Mouse (Mus musculus) kidney, adult 2 months (tissue): ENCODE measurements around the gene Kctd12b. TPM values are rescaled to one million over a fixed set of nuclear protein-coding genes. Genes with fewer than 3 reads are reported as not detected.

Experiments used
- DNase-seq: peaks from one replicate; pipeline ENCODE4 v3.0.0; 2021
- H3K27ac ChIP-seq: fragments of 200-500 bp; 2 replicates; pipeline ENCODE4 v1.5.1; 2012; ENCODE audit warnings: low read depth, low read length, control low read depth, inconsistent platforms; ENCODE audit not compliant: insufficient read depth
- H3K27me3 ChIP-seq: fragments of 200-500 bp; replicated peaks from 2 replicates; pipeline ENCODE4 v1.6.1; 2012; ENCODE audit warnings: mild to moderate bottlenecking, moderate library complexity, low read length, inconsistent platforms; ENCODE audit not compliant: control insufficient read depth, insufficient read depth
- H3K36me3 ChIP-seq: fragments of 200-500 bp; 2 replicates; pipeline ENCODE4 v1.6.1; 2012; ENCODE audit warnings: mild to moderate bottlenecking, moderate library complexity, low read length, inconsistent platforms; ENCODE audit not compliant: control insufficient read depth, insufficient read depth
- H3K4me1 ChIP-seq: fragments of 200-500 bp; 2 replicates; pipeline ENCODE4 v1.6.1; 2011; ENCODE audit warnings: low read length; ENCODE audit not compliant: control insufficient read depth, insufficient read depth
- H3K4me3 ChIP-seq: fragments of 200-500 bp; 2 replicates; pipeline ENCODE4 v1.5.1; 2011; ENCODE audit warnings: mild to moderate bottlenecking, low read depth, low read length, control low read depth; ENCODE audit not compliant: insufficient read depth
- CTCF ChIP-seq: fragments of 200-500 bp; conservative IDR thresholded peaks from 2 replicates; pipeline ENCODE4 v1.5.1; 2011; ENCODE audit warnings: low read depth, mild to moderate bottlenecking, control low read depth, low read length, moderate library complexity, mixed read lengths; ENCODE audit not compliant: insufficient read depth, insufficient read length
- POLR2A ChIP-seq: fragments of 200-500 bp; IDR thresholded peaks from one replicate; pipeline ENCODE4 v1.6.1; 2011; ENCODE audit warnings: low read depth, low read length, control low read depth
- WGBS: fragments of 180-500 bp; shearing (Covaris S2); methylation state at CpG from one replicate; pipeline ENCODE4 v1.1.7; 2018; 5-methylcytosine and 5-hydroxymethylcytosine counted together
- polyA plus RNA-seq: library from polyadenylated mRNA; depleted of rRNA; stranded (reverse); fragments of >200 nt; gene quantifications from 2 replicates; pipeline ENCODE4 v1.2.3, GENCODE M21; 2012; rRNA removed

Kctd12b gene
- 3.4 and 5.0 TPM in 2 replicates for polyA plus RNA-seq

GRCm38 (mm10) chrX:153695782-153696395 lies at the start of gene Kctd12b:
Kctd12b (minus strand) TSS chrX:153696391.
- TF ChIP-seq POLR2A = no peak
- Histone ChIP-seq H3K4me3 (peak within 1 kb of the TSS; percentile 78), H3K4me1 (no peaks in the 10 kb centered on the region; the same call in 1 of the 2 replicates), H3K27me3 (no peaks in the 10 kb centered on the region), H3K27ac (peak within 1 kb of the TSS; percentile 89), H3K36me3 (no peaks in the 10 kb centered on the region)
- WGBS = 1% methylated on average over 11 of the region's 11 CpGs
- peak; percentile 48 for DNase-seq

GRCm38 (mm10) chrX:153742493-153742892 lies 46.3 kb upstream of the Kctd12b start:
- H3K4me3 ChIP-seq = no peak overlapping the region
- no peak for TF ChIP-seq POLR2A
- no peak for TF ChIP-seq CTCF
- 94% methylated on average over 3 of the region's 3 CpGs for WGBS
- H3K36me3 ChIP-seq = no peaks in the 10 kb centered on the region
- no peak for DNase-seq
- no peaks in the 10 kb centered on the region for H3K27me3 ChIP-seq
- H3K27ac ChIP-seq = no peak overlapping the region
- no peaks in the 10 kb centered on the region for H3K4me1 ChIP-seq

- Histone ChIP-seq H3K4me1 (no peaks in the 10 kb centered on the region), H3K4me3 (no peak overlapping the region), H3K27me3 (no peaks in the 10 kb centered on the region), H3K27ac (no peak overlapping the region), H3K36me3 (no peaks in the 10 kb centered on the region)
- DNase-seq = peak; percentile 42
- 57% methylated on average over 4 of the region's 4 CpGs for WGBS
- no peak for TF ChIP-seq CTCF
- TF ChIP-seq POLR2A = no peak
Observed at GRCm38 (mm10) chrX:153735697-153736096, 39.5 kb upstream of the Kctd12b start.

GRCm38 (mm10) chrX:153724400-153724799 lies 28.2 kb upstream of the Kctd12b start:
- no peak for TF ChIP-seq POLR2A
- TF ChIP-seq CTCF = no peak
- Histone ChIP-seq H3K4me1 (no peaks in the 10 kb centered on the region), H3K36me3 (no peaks in the 10 kb centered on the region), H3K4me3 (peak overlapping the region; percentile 42; the same call in 1 of the 2 replicates), H3K27ac (no peak overlapping the region), H3K27me3 (no peaks in the 10 kb centered on the region)
- DNase-seq = no peak
- 23% methylated on average over 3 of the region's 3 CpGs for WGBS

- Histone ChIP-seq H3K4me1 (no peaks in the 10 kb centered on the region), H3K4me3 (peak within 1 kb of the TSS; percentile 99), H3K36me3 (no peaks in the 10 kb centered on the region), H3K27me3 (no peaks in the 10 kb centered on the region), H3K27ac (peak within 1 kb of the TSS; percentile 43)
- WGBS = under 1% methylated on average over 32 of the region's 32 CpGs
- peak; percentile 66 for DNase-seq
- TF ChIP-seq CTCF (no peak), POLR2A (no peak)
Observed at GRCm38 (mm10) chrX:153723110-153723916, 27.1 kb upstream of the Kctd12b start, which contains the start of gene Nbdy. Nbdy (plus strand) TSS chrX:153723590.

GRCm38 (mm10) chrX:153719602-153720001 lies 23.4 kb upstream of the Kctd12b start:
- DNase-seq = peak; percentile 29
- Histone ChIP-seq H3K36me3 (no peaks in the 10 kb centered on the region), H3K27me3 (no peaks in the 10 kb centered on the region), H3K27ac (no peak overlapping the region), H3K4me3 (no peak overlapping the region), H3K4me1 (no peaks in the 10 kb centered on the region)
- TF ChIP-seq POLR2A = no peak
- TF ChIP-seq CTCF = peak; percentile 51
- 29% methylated on average over 4 of the region's 4 CpGs for WGBS

GRCm38 (mm10) chrX:153716716-153717115 lies 20.5 kb upstream of the Kctd12b start:
- H3K27me3 ChIP-seq = no peaks in the 10 kb centered on the region
- 87% methylated on average over 2 of the region's 2 CpGs for WGBS
- H3K4me1 ChIP-seq = no peaks in the 10 kb centered on the region
- H3K4me3 ChIP-seq = no peak overlapping the region
- H3K27ac ChIP-seq = no peak overlapping the region
- H3K36me3 ChIP-seq = no peaks in the 10 kb centered on the region
- TF ChIP-seq POLR2A (no peak), CTCF (no peak)
- DNase-seq = no peak
